Mouse (Mus musculus): Measurements from ENCODE around the gene Ttll9. TPM values are rescaled to one million over a fixed set of nuclear protein-coding genes. Genes with fewer than 3 reads are reported as not detected.

Ttll9 gene
- polyA plus RNA-seq, 1 experiment from 2014 or later: 5.5 TPM

GRCm38 (mm10) chr2:152944013-152944412, 18.3 kb upstream of the Ttll9 start:
- ATAC-seq (ENCODE audit: low FRiP score): no peak
- H3K4me2 ChIP-seq: no peak overlapping the region
- 64% methylated on average over 9 of the region's 9 CpGs for WGBS
- H3K9me3 ChIP-seq: no peaks in the 10 kb centered on the region
- no peak overlapping the region for H3K9ac ChIP-seq
- no peak overlapping the region for H3K4me3 ChIP-seq
- H3K27me3 ChIP-seq: peaks cover 84% of the 10 kb centered on the region
- H3K27ac ChIP-seq: no peak overlapping the region
- H3K36me3 ChIP-seq: no peaks in the 10 kb centered on the region
- H3K4me1 ChIP-seq (replicated peaks): peaks cover 26% of the 10 kb centered on the region

DNA sequence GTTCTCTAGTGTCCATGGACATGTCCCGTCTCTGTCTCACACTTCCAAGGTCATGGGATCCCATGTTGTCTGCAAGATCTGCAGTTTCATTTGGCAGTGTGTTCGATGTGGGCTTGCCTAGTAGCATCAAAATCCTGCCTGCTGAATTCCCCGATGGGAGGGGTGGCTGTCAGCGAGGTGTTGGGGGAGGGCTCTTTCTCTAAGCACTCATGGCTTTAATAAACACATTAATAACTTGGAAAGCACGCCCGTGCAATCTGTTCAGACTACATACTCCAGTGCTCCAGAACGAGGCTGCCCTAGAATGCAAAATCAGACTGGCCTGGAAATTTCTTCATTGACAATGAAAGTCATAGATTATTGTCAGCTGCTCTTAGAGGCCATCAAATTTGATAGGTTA, 15.2 kb upstream of the Ttll9 start:
- Histone ChIP-seq H3K9me3 (no peaks in the 10 kb centered on the region), H3K4me2 (no peak overlapping the region), H3K4me1 (replicated peaks) (peaks cover 40% of the 10 kb centered on the region), H3K27me3 (peaks cover 78% of the 10 kb centered on the region), H3K27ac (peak overlapping the region; percentile 13; the same call in 1 of the 2 replicates), H3K4me3 (no peak overlapping the region), H3K36me3 (no peaks in the 10 kb centered on the region), H3K9ac (no peak overlapping the region)
- ATAC-seq (ENCODE audit: low FRiP score): no peak
- WGBS: 47% methylated on average over 7 of the region's 7 CpGs

- Histone ChIP-seq H3K9ac (no peak overlapping the region), H3K9me3 (no peaks in the 10 kb centered on the region), H3K27me3 (peaks cover 64% of the 10 kb centered on the region), H3K27ac (no peak overlapping the region), H3K4me1 (replicated peaks) (peaks cover 33% of the 10 kb centered on the region), H3K4me3 (no peak overlapping the region), H3K4me2 (no peak overlapping the region), H3K36me3 (no peaks in the 10 kb centered on the region)
- ATAC-seq (ENCODE audit: low FRiP score): no peak
- 83% methylated on average over 5 of the region's 5 CpGs for WGBS
Measured at GRCm38 (mm10) chr2:152948438-152949020, 13.8 kb upstream of the Ttll9 start.

GRCm38 (mm10) chr2:152950358-152951064, 11.8 kb upstream of the Ttll9 start:
- Histone ChIP-seq H3K9ac (peak overlapping the region; percentile 94), H3K4me3 (peak overlapping the region; percentile 70), H3K4me1 (replicated peaks) (peaks cover 29% of the 10 kb centered on the region), H3K36me3 (no peaks in the 10 kb centered on the region), H3K27ac (0 out of 2 replicates have a peak overlapping the region, but pooled peaks have one; percentile 40), H3K27me3 (peaks cover 50% of the 10 kb centered on the region), H3K9me3 (no peaks in the 10 kb centered on the region), H3K4me2 (peak overlapping the region; percentile 89)
- 40% methylated on average over 11 of the region's 11 CpGs for WGBS
- ATAC-seq (ENCODE audit: low FRiP score): 0 out of 2 replicates have a peak, but pooled peaks have one; percentile 21

GRCm38 (mm10) chr2:152951065-152951849, 11.0 kb upstream of the Ttll9 start, which contains the start of gene Dusp15:
Gene Dusp15 (minus strand): TSS chr2:152951698.
- H3K4me3 ChIP-seq: peak within 1 kb of the TSS; percentile 70
- H3K27ac ChIP-seq: peak within 1 kb of the TSS; percentile 86
- H3K36me3 ChIP-seq: no peaks in the 10 kb centered on the region
- WGBS: under 1% methylated on average over 49 of the region's 54 CpGs
- peaks cover 50% of the 10 kb centered on the region for H3K27me3 ChIP-seq
- peak; percentile 79 for ATAC-seq (ENCODE audit: low FRiP score)
- peak within 1 kb of the TSS; percentile 94 for H3K9ac ChIP-seq
- peak within 1 kb of the TSS; percentile 89 for H3K4me2 ChIP-seq
- H3K9me3 ChIP-seq: no peaks in the 10 kb centered on the region
- H3K4me1 ChIP-seq (replicated peaks): peaks cover 29% of the 10 kb centered on the region

DNA sequence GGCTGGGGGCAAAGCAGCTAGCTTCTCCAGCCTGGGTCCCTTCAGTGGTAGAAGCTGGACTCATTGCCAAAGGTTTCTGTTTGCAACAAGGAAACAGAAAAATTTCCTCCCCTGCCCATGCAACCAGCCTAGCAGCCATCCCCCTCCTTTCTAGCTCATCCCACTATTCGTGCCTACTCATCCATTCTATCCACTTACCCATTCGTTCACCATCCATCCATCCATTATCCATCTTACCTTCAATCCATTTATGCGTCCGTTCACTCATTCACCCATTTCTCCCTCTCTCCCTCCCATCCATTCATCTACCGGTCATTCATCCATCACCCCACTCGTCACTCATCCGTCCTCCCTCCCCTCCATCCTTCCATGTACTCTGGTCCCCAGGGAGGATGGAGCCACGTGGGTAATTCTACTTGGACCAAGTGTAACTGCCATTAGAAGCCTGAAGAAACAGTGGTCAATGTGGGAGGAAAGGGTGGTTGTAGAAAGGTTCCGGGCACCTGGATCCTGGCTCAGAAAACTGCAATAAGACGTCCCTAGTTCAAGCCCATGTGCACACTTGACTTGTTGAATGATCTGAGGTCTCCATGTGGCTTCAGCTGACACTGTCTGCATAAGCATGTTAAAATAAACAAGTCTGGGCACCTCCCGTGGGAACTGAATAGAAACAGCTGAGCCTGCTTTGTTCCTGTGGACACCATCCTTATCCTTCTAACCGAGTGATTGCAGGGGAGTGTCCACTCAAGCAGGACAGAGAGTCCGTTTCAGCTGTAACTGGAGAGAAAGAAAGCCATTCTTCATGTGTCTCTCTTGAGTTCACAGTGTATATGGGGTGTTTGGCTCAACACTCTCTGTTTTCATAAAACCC, 10.2 kb upstream of the Ttll9 start:
- WGBS: 9% methylated on average over 13 of the region's 13 CpGs

DNA sequence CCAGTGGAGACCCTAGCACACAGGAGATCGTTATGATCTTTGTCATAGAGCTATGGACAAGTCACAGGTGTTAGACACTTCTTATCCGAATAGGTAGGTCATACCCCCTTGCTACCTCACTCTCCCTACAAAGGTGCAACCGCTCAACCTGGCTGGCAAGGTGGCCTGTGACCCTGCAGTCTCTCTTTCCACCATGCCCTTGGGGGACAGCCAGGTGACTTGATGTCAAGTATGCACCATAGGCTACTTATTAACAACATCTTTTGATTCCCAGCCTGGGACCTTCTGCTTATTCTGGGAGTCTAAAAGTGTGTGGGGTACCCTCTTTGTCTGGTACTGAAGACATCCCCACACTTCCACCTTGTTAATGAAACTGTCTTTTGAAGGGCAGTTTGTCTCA, 4.2 kb upstream of the Ttll9 start:
- Histone ChIP-seq H3K4me3 (no peak overlapping the region), H3K9ac (no peak overlapping the region), H3K36me3 (no peaks in the 10 kb centered on the region), H3K27ac (no peak overlapping the region), H3K4me1 (replicated peaks) (peaks cover 6% of the 10 kb centered on the region), H3K9me3 (no peaks in the 10 kb centered on the region), H3K27me3 (peaks cover 36% of the 10 kb centered on the region), H3K4me2 (no peak overlapping the region)
- 86% methylated on average over 3 of the region's 3 CpGs for WGBS
- no peak for ATAC-seq (ENCODE audit: low FRiP score)

More for the DNA sequence above, 10.2 kb upstream of the Ttll9 start:
- peak overlapping the region; percentile 94 for H3K9ac ChIP-seq
- peaks cover 26% of the 10 kb centered on the region for H3K4me1 ChIP-seq (replicated peaks)
- ATAC-seq (ENCODE audit: low FRiP score): peak; percentile 57
- H3K27ac ChIP-seq: peak overlapping the region; percentile 86
- no peaks in the 10 kb centered on the region for H3K36me3 ChIP-seq
- peak overlapping the region; percentile 70 for H3K4me3 ChIP-seq
- peaks cover 49% of the 10 kb centered on the region for H3K27me3 ChIP-seq
- no peaks in the 10 kb centered on the region for H3K9me3 ChIP-seq
- H3K4me2 ChIP-seq: peak overlapping the region; percentile 89

DNA sequence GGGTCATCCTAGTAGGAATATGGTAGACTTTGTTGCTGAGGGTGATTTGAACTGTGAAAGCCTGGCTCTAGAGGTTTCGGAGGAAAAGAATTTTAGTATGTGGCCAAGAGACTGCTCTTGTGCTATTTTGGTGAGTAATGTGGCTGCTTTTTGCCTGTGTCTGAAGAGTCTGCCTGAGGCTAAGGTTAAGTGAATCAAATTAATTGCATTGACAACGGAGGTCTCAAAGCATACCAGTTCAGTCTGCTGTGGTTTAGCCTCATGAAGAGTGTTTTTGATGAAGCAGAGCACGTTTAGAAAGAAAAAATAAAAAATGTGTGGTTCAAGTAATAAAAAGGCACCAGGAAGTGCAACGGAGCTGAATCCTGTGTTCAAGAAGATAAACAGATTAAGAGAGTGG, 3.3 kb downstream of the Ttll9 start:
- Histone ChIP-seq H3K4me2 (no peak overlapping the region), H3K27ac (no peak overlapping the region), H3K4me1 (replicated peaks) (peaks cover 6% of the 10 kb centered on the region; the same call in 1 of the 2 replicates), H3K9ac (no peak overlapping the region), H3K27me3 (peaks cover 3% of the 10 kb centered on the region; the same call in 1 of the 2 replicates), H3K36me3 (no peaks in the 10 kb centered on the region), H3K9me3 (no peaks in the 10 kb centered on the region), H3K4me3 (no peak overlapping the region)
- WGBS: 73% methylated on average over 4 of the region's 4 CpGs
- no peak for ATAC-seq (ENCODE audit: low FRiP score)

- WGBS: 67% methylated on average over 3 of the region's 3 CpGs
Measured at GRCm38 (mm10) chr2:152976991-152977390, 14.7 kb downstream of the Ttll9 start.

DNA sequence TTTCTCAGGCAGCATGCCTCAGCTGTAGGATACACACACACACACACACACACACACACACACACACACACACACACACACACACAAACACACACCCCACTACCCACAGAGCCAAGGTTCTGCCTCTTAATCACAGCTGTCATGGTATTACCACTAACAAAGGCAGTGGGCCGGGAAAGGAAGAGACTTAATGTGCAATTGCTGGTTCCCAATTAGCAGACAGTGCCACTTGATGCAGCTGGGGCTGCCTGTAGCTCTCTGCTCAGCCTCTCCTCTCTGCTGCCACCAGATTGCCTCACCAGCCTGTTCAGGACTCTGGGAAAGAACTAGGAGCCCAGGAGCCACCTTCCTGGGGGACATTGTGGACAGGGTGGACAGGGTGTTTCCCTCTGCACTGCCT, 23.3 kb downstream of the Ttll9 start:
- peak; percentile 57 for ATAC-seq (ENCODE audit: low FRiP score)
- Histone ChIP-seq H3K27ac (peak overlapping the region; percentile 23; the same call in 1 of the 2 replicates), H3K9me3 (no peaks in the 10 kb centered on the region), H3K4me2 (no peak overlapping the region), H3K4me1 (replicated peaks) (peaks cover 8% of the 10 kb centered on the region), H3K9ac (peak overlapping the region; percentile 35; the same call in 1 of the 2 replicates), H3K27me3 (peaks cover 4% of the 10 kb centered on the region; the same call in 1 of the 2 replicates), H3K36me3 (no peaks in the 10 kb centered on the region), H3K4me3 (no peak overlapping the region)
- WGBS: 7% methylated on average over 1 of the region's 1 CpGs

More at GRCm38 (mm10) chr2:152976991-152977390, 14.7 kb downstream of the Ttll9 start:
- Histone ChIP-seq H3K9me3 (no peaks in the 10 kb centered on the region), H3K4me2 (no peak overlapping the region), H3K9ac (no peak overlapping the region), H3K4me1 (replicated peaks) (no peaks in the 10 kb centered on the region), H3K27ac (no peak overlapping the region), H3K27me3 (no peaks in the 10 kb centered on the region), H3K36me3 (no peaks in the 10 kb centered on the region), H3K4me3 (no peak overlapping the region)
- ATAC-seq (ENCODE audit: low FRiP score): no peak

GRCm38 (mm10) chr2:152991529-152991928, 29.2 kb downstream of the Ttll9 start:
- Histone ChIP-seq H3K4me2 (no peak overlapping the region), H3K36me3 (no peaks in the 10 kb centered on the region), H3K4me1 (replicated peaks) (no peaks in the 10 kb centered on the region), H3K4me3 (no peak overlapping the region), H3K27ac (no peak overlapping the region), H3K27me3 (peaks cover 4% of the 10 kb centered on the region; the same call in 1 of the 2 replicates), H3K9ac (no peak overlapping the region), H3K9me3 (no peaks in the 10 kb centered on the region)
- 91% methylated on average over 9 of the region's 9 CpGs for WGBS
- ATAC-seq (ENCODE audit: low FRiP score): no peak
